Mouse (Mus musculus): Measurements from ENCODE around the gene Garnl3.

DNA sequence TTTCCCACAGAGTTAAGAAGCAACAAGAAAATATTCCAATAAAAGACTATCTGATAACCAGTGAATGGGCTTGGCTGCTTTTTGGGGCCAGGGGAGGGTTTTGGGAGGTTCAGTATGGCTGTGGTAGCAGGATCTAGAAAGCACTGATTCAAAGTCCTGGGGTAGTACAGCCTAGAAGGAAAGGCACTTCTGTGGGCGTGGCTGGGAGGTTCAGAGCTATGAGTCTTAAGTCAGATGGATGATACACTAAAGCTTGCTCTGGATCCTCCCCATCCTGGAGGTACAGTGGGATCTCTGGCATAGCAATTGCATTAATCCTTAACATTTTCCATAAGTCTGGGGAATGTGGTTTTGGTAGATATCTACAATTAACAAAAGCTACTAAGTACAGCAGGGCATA, 167.5 kb downstream of the Garnl3 start:
- TF ChIP-seq EP300 (IDR thresholded peaks at IDR 0.05; ENCODE audit: low read depth) (no peak), CTCF (IDR thresholded peaks at IDR 0.05; ENCODE audit: low read depth) (no peak)

All from liver, embryonic 14.5 days (tissue).